Mouse (Mus musculus): Measurements from ENCODE around the gene Ppp1r13b. TPM values are rescaled to one million over a fixed set of nuclear protein-coding genes. Genes with fewer than 3 reads are reported as not detected.

Gene Ppp1r13b
- polyA plus RNA-seq, 1 experiment from 2014 or later: 8.1 TPM

DNA sequence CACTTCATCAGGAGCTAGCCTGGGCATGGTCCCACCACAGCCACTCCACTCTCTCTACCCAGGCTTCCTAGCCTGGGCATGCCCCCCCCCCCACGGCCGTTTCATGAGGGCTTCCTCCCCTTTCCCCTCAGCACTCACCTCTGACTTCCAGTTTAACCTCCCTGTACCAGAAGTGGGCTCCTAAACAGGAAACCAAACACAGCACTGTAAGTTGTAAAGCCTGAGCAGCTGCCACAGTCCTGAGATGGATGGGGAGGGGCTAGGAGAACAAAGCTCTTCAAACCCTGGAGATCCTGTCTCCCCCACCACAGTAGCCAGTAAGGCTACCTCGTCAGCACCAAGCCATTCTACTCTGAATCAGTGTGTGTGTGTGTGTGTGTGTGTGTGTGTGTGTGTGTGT, 6.1 kb upstream of the Ppp1r13b start:
- Histone ChIP-seq H3K9me3 (replicated peaks) (no peaks in the 10 kb centered on the region), H3K9ac (no peak overlapping the region; the same call in 1 of the 2 replicates), H3K4me2 (no peak overlapping the region), H3K36me3 (no peaks in the 10 kb centered on the region), H3K4me3 (no peak overlapping the region), H3K4me1 (peaks cover 8% of the 10 kb centered on the region), H3K27ac (no peak overlapping the region), H3K27me3 (replicated peaks) (peaks cover 18% of the 10 kb centered on the region)
- 29% methylated on average over 3 of the region's 3 CpGs for WGBS (ENCODE audit: insufficient replicate concordance)
- ATAC-seq: peak; percentile 18; the same call in 1 of the 2 replicates

DNA sequence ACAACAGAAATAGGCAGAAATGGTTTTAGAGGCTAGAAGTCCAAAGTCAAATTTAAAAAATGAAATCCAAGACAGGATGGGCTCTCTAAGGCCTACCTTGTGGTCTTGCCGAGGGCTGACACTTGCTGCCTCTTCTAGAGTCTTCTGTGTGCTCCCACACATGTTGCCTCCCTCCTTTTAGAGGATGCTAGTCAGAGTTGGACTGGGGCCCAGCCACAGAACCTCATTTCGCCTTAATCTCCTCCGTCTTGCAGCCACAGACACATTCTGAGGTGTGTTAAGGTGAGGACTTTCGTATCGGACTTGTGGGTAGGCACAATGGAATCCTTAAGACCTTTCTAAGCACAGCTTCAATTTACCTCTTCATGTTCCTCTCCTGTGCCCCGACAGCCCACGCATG, 4.9 kb upstream of the Ppp1r13b start:
- ATAC-seq: no peak
- WGBS (ENCODE audit: insufficient replicate concordance): 74% methylated on average over 7 of the region's 7 CpGs
- Histone ChIP-seq H3K27ac (no peak overlapping the region), H3K27me3 (replicated peaks) (peaks cover 16% of the 10 kb centered on the region), H3K9me3 (replicated peaks) (no peaks in the 10 kb centered on the region), H3K36me3 (no peaks in the 10 kb centered on the region), H3K4me1 (peaks cover 17% of the 10 kb centered on the region), H3K9ac (no peak overlapping the region), H3K4me2 (no peak overlapping the region), H3K4me3 (no peak overlapping the region)

DNA sequence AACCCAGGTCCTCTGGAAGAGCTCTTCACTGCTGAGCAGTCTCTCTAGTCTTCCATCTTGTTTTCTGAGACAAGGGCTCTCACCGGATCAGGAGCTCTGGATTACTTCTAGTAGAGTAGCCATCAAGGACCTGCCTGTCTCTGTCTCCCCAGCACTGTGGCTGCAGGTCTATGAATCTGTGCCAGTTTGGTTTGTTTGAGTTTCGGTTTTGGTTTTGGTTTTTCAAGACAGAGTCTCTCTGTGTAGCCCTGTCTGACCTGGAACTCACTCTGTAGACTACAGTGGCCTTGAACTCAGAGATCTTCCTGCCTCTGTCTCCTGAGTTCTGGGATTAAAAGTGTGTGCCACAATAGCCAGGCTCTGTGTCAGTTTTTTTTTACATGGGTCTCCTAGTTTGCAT, 3.9 kb upstream of the Ppp1r13b start:
- H3K27ac ChIP-seq: no peak overlapping the region

DNA sequence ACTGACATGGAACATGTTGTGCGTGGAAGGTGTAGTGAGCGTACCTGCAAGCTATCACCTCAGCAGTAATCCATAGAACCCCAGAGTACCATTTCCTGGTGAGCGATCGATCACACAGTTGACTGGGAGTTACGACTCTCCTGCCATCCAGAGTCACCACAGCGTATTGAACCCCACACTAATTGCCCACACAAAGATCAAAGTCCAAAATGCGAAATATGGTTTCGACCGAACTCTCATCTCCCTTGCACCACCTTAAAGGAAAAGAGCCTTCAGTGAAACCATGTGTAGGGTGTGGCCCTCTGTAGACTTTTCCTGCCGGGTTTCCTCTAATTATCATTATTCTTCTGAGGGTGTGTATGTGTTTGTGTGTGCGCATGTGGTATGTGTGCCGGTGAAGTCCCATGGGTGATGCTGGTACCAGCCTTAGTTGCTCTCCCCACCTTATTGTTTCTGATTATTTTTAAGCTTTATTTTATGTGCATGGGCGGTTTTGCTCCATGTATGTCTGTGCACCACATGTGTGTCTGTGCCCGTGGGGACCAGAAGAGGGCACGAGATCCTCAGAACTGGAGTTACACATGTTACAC, 3.4 kb upstream of the Ppp1r13b start:
- H3K36me3 ChIP-seq: no peaks in the 10 kb centered on the region
- H3K4me2 ChIP-seq: no peak overlapping the region
- no peak overlapping the region for H3K4me3 ChIP-seq
- H3K4me1 ChIP-seq: peaks cover 22% of the 10 kb centered on the region
- H3K27me3 ChIP-seq (replicated peaks): peaks cover 12% of the 10 kb centered on the region
- H3K9ac ChIP-seq: no peak overlapping the region
- WGBS (ENCODE audit: insufficient replicate concordance): 78% methylated on average over 15 of the region's 15 CpGs
- no peak overlapping the region for H3K27ac ChIP-seq
- no peaks in the 10 kb centered on the region for H3K9me3 ChIP-seq (replicated peaks)
- no peak for ATAC-seq

More for the DNA sequence above, 3.9 kb upstream of the Ppp1r13b start:
- H3K4me2 ChIP-seq: no peak overlapping the region
- 75% methylated on average over 2 of the region's 2 CpGs for WGBS (ENCODE audit: insufficient replicate concordance)
- H3K4me3 ChIP-seq: no peak overlapping the region
- no peaks in the 10 kb centered on the region for H3K36me3 ChIP-seq
- peaks cover 20% of the 10 kb centered on the region for H3K4me1 ChIP-seq
- H3K9ac ChIP-seq: no peak overlapping the region
- no peak for ATAC-seq
- H3K9me3 ChIP-seq (replicated peaks): no peaks in the 10 kb centered on the region
- H3K27me3 ChIP-seq (replicated peaks): peaks cover 12% of the 10 kb centered on the region

DNA sequence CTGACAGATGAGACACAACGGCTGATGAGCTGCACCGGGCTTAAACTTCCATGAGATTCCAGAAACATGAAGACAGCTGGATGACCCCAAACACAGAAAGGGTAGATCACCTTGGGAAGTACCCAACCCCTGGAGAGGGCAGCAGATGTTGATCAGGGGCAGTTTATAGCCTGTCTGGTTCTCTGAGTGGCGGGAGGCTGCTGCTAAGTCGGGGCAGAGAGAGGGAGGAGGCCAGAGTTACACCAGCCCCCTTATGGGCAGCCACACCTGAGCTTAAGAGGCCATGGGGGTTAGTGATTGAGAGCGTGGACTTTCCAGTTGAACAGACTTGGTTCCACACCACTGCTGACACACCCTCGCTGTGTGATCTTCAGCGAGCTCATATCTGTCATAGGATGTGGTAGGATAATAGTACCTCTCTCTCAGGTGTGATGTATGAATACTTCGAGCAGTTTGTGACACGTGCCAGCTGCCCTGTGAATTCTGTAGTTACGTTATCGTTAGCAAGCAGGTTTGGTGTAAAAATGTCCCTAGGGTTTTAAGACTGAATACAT, 1.2 kb upstream of the Ppp1r13b start:
- WGBS (ENCODE audit: insufficient replicate concordance): 63% methylated on average over 11 of the region's 11 CpGs
- H3K9ac ChIP-seq: peak overlapping the region; percentile 82
- H3K4me3 ChIP-seq: peak overlapping the region; percentile 85
- H3K4me2 ChIP-seq: peak overlapping the region; percentile 99
- H3K27ac ChIP-seq: no peak overlapping the region; the same call in 1 of the 2 replicates
- ATAC-seq: no peak
- H3K9me3 ChIP-seq (replicated peaks): no peaks in the 10 kb centered on the region
- peaks cover 4% of the 10 kb centered on the region for H3K27me3 ChIP-seq (replicated peaks)
- no peaks in the 10 kb centered on the region for H3K36me3 ChIP-seq
- H3K4me1 ChIP-seq: peaks cover 30% of the 10 kb centered on the region

DNA sequence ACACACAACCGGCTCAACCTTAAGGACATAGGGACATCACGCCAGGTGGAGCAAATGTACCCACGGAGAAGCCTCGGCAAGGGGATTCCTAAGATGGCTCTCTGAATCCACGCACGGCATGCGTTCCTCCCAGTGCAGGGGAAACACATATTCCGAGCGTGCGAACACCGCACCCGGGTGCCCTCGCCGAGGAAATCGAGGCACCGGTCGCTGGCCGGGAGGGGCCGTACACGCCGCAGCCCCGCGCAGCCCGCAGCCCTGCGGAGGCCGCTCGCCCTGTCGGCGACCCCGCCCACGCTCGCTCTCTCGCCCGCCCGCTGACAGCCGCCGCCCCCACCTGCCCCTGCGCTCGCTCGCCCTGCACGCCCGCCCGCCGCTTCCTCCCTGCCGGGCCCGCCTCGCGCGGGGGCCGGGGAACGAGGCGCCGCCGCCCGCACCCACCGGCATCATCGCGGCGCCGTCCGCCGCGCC, 454 bp downstream of the Ppp1r13b start:
- Histone ChIP-seq H3K9ac (peak overlapping the region; percentile 82), H3K36me3 (no peaks in the 10 kb centered on the region), H3K4me1 (peaks cover 40% of the 10 kb centered on the region), H3K27ac (peak overlapping the region; percentile 98), H3K4me3 (peak overlapping the region; percentile 85), H3K9me3 (replicated peaks) (no peaks in the 10 kb centered on the region), H3K4me2 (peak overlapping the region; percentile 99), H3K27me3 (replicated peaks) (peaks cover 4% of the 10 kb centered on the region)
- 0% methylated on average over 55 of the region's 63 CpGs for WGBS (ENCODE audit: insufficient replicate concordance)
- ATAC-seq: peak; percentile 79

DNA sequence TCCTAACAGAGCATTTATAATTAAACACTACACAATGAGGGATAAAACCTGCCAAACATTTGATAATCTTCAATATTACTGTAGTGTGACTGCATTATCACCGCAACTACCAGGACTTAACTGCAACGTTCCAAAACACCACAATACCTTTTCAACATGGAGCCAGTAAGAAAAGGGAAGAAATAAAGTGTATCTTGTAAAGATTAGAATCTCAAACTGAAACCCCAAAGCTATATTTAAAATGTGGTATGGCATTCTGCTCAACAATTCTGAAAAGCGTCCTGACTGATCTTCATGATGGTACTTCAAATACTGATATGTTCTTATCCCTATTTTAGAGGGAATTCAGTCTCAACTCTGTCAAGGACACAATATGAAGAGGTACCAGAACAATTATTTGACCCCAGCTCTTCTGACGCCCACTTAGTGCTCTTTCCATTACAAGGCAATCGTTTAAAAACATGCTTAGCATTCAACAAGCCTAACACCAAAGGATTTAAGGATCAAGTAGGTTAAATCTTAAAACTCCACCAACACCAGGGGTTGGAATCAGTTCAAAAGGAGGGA, 1.5 kb downstream of the Ppp1r13b start:
- peak overlapping the region; percentile 99 for H3K4me2 ChIP-seq
- peaks cover 48% of the 10 kb centered on the region for H3K4me1 ChIP-seq
- H3K4me3 ChIP-seq: peak overlapping the region; percentile 85
- peak overlapping the region; percentile 82; the same call in 1 of the 2 replicates for H3K9ac ChIP-seq
- H3K9me3 ChIP-seq (replicated peaks): no peaks in the 10 kb centered on the region
- H3K27ac ChIP-seq: no peak overlapping the region
- ATAC-seq: no peak
- H3K27me3 ChIP-seq (replicated peaks): peaks cover 4% of the 10 kb centered on the region
- H3K36me3 ChIP-seq: no peaks in the 10 kb centered on the region
- 30% methylated on average over 5 of the region's 5 CpGs for WGBS (ENCODE audit: insufficient replicate concordance)

DNA sequence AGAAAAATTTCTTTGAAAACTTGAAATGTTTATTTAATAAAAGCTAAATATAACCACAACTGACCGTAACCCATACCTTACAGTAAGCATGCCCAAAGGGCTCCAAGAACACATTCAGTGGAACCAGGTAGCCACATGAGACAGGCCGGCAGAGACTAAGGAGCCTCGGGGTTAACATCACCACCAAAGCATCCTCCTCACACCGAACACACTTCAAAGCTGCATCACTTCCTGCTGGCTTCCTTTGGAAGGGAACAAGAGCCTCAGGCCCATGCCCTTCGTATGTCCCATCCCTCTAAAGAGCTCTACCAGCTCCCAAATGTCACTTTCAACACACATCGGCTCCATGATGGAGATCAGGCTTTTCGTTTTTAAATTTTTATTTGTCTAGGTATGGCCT, 5.4 kb downstream of the Ppp1r13b start:
- Histone ChIP-seq H3K4me1 (peaks cover 64% of the 10 kb centered on the region), H3K9ac (no peak overlapping the region), H3K36me3 (no peaks in the 10 kb centered on the region), H3K9me3 (replicated peaks) (no peaks in the 10 kb centered on the region), H3K4me2 (no peak overlapping the region), H3K27me3 (replicated peaks) (no peaks in the 10 kb centered on the region), H3K27ac (no peak overlapping the region), H3K4me3 (no peak overlapping the region)
- ATAC-seq: no peak
- WGBS (ENCODE audit: insufficient replicate concordance): 64% methylated on average over 7 of the region's 7 CpGs

DNA sequence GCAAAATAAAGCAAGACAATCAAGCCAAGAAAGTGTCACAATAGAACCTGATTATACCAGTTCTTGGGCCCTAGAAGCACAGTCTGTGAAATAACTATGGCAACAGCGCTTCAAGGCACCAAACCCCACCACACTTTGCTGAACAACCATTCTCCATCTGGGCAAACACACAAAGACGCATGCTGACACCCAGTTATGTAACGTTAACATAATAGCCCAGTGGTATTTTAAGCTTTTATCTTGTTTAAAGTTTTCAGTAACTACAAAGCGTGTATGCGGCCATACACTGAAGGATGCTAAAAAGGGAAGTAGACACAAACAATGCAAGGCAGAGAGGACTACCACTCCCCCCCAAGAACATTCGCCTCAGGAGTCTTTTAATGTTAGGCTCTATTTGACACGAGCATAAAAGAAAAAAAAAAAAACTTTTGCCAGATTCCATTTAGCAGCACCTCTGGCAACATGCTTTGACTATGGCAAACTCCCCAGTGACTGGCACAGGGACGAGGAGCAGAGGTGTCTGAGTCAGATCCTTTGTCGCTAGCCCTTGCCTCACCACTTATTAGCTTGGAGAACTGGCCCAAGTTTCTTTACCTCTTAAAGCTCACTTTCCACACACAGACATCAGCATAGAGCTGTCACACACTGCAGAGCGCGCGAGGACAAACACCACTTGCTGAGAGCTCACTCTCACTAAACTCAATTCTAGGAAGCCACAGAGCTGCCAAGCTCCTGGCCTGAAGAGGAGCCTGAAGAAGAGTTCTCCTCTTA, 6.6 kb downstream of the Ppp1r13b start:
- no peak overlapping the region for H3K4me2 ChIP-seq
- H3K4me1 ChIP-seq: peaks cover 66% of the 10 kb centered on the region
- no peak for ATAC-seq
- 50% methylated on average over 12 of the region's 12 CpGs for WGBS (ENCODE audit: insufficient replicate concordance)
- H3K36me3 ChIP-seq: no peaks in the 10 kb centered on the region
- H3K9me3 ChIP-seq (replicated peaks): no peaks in the 10 kb centered on the region
- H3K4me3 ChIP-seq: no peak overlapping the region
- no peak overlapping the region for H3K9ac ChIP-seq
- no peaks in the 10 kb centered on the region for H3K27me3 ChIP-seq (replicated peaks)
- no peak overlapping the region for H3K27ac ChIP-seq

DNA sequence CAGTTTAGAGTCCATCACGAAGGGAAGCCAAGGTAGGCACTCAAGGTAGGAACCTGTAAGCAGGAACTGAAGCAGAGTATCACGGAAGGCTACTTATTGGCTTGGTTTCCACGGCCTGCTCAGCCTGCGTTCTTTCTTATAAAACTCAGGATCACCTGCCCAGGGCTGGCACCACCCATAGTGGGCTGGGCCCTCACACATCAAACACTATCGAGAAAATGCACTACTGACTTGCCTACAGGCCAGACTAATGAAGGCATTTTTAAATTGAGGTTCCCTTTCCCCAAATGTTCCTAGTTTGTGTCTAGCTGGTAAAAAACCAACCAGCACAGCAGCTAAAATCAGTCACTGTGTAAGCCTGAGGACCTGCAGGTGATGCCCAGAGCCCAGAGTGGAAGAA, 8.3 kb downstream of the Ppp1r13b start:
- WGBS (ENCODE audit: insufficient replicate concordance): 79% methylated on average over 5 of the region's 5 CpGs
- H3K4me1 ChIP-seq: peaks cover 63% of the 10 kb centered on the region

DNA sequence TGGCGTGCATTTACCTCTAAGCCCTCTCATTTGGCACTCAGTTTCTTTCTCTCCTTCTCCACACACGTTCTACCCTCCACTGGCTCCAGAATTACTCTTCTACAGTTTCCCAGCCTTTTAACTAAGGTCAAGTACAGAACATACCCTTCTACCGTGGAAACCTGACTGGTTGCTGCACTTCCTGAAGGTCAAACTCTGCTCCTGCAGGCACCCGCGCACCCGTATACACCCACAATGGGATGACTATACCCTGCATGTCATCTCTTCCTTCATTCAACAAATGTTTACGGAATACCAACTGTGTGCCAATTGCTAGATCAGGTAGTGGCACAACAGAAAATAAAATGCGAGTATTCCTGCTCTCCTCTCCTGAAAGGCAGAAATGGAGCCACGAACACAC, 9.2 kb downstream of the Ppp1r13b start:
- WGBS (ENCODE audit: insufficient replicate concordance): 67% methylated on average over 9 of the region's 9 CpGs
- Histone ChIP-seq H3K27me3 (replicated peaks) (no peaks in the 10 kb centered on the region), H3K4me3 (no peak overlapping the region), H3K36me3 (no peaks in the 10 kb centered on the region), H3K9ac (no peak overlapping the region), H3K4me2 (no peak overlapping the region), H3K4me1 (peaks cover 68% of the 10 kb centered on the region), H3K27ac (no peak overlapping the region), H3K9me3 (replicated peaks) (no peaks in the 10 kb centered on the region)
- no peak for ATAC-seq

More for the DNA sequence above, 8.3 kb downstream of the Ppp1r13b start:
- ATAC-seq: no peak
- Histone ChIP-seq H3K4me3 (no peak overlapping the region), H3K9ac (no peak overlapping the region), H3K9me3 (replicated peaks) (no peaks in the 10 kb centered on the region), H3K36me3 (no peaks in the 10 kb centered on the region), H3K4me2 (no peak overlapping the region), H3K27ac (no peak overlapping the region), H3K27me3 (replicated peaks) (no peaks in the 10 kb centered on the region)
